Mouse (Mus musculus): ENCODE measurements around the gene Vmn1r103.
"Not testable (repeated sequence)": the region's sequence is repeated elsewhere in the genome, so short reads cannot be mapped to it uniquely, and the experiment has no call there.

Vmn1r103 gene

GRCm38 (mm10) chr7:20510434-20510833 is at the start of gene Vmn1r103:
TSS of gene Vmn1r103 (minus strand) at chr7:20510534.
- in situ Hi-C loops (cut with MboI, MseI), result not testable (repeated sequence)

- in situ Hi-C loops (cut with MboI, MseI), result loop anchor here (25.0 kb wide), 1 partner anchor 717 kb away; the partner anchor contains the start of genes Vmn1r124 and Vmn1r125
These were observed 35.3 kb upstream of the Vmn1r103 start, which contains the start of gene Gm5726 for GRCm38 (mm10) chr7:20545657-20546056. TSS of gene Gm5726 (minus strand) at chr7:20545757.

DNA sequence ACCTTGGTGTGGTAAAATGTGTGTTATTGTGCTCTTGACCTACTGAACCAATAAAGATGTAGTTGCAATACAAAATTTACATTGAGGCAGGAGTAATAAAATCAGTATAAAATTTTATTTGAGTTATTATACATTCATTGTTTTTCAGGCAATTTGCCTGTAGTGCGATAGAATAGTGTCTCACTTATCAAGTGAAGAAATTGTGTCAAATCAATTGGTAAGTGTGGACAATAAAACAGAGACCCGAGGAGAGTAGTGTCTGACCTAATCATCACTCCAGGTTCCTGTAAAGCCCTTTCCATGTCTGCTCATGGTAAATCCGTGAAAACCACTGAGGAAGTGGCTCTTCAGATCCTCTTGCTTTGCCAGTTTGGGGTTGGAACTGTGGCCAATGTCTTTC is 23.2 kb upstream of the Vmn1r103 start, which contains the start of gene Vmn1r104:
Gene Vmn1r104 (plus strand): TSS at position 301 of the 400 bp plus-strand sequence.
- in situ Hi-C loops (cut with MboI, MseI), result loop anchor here (25.0 kb wide), 1 partner anchor 729 kb away; the partner anchor contains the start of genes Vmn1r124 and Vmn1r125

DNA sequence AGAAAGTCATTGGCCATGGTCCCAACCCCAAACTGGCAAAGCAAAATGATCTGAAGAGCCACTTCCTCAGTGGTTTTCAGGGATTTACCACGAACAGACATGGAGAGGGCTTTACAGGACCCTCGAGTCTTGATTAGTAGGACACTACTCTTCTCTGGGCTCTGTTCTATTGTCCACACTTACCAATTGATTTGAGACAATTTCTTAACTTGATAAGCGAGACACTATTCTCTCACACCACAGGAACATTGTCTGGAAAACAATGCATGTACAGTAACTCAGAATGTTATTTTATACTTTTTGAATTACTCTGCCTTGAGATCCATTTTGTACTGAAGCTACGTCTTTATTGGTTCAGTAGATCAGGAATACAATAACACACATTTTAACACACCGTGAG is 35.5 kb downstream of the Vmn1r103 start, which contains the start of gene Gm10670:
Gene Gm10670 (minus strand): TSS at position 101 of the 400 bp plus-strand sequence.
- in situ Hi-C loops (cut with MboI, MseI), result not testable (repeated sequence)
